Mouse (Mus musculus): ENCODE data around the gene Klk13. TPM values are rescaled to one million over a fixed set of nuclear protein-coding genes. Genes with fewer than 3 reads are reported as not detected.
"Not testable (repeated sequence)": the region's sequence is repeated elsewhere in the genome, so short reads cannot be mapped to it uniquely, and the experiment has no call there.

Klk13 gene
- polyA plus RNA-seq (2015; fragmentation: Nextera tagmentation; extraction: Ambion mirVana) = 0.16 TPM in 2 replicates

- Histone ChIP-seq H3K4me3 (ENCODE audit: low read length) (no peak within 1 kb of the TSS), H3K9ac (ENCODE audit: low read depth, low read length) (no peak within 1 kb of the TSS), H3K27me3 (replicated peaks; ENCODE audit: control insufficient read depth, insufficient read depth, low read length) (0 out of 2 replicates have a peak, but pooled peaks cover 2% of the 10 kb centered on the region), H3K9me3 (ENCODE audit: control insufficient read depth, low read length) (no peaks in the 10 kb centered on the region), H3K27ac (ENCODE audit: low read depth, low read length) (no peak within 1 kb of the TSS), H3K4me1 (ENCODE audit: control insufficient read depth, insufficient read depth, low read depth, low read length) (no peaks in the 10 kb centered on the region), H3K36me3 (ENCODE audit: control insufficient read depth, insufficient read depth, low read length) (no peaks in the 10 kb centered on the region), H3K4me2 (ENCODE audit: low read length) (no peak within 1 kb of the TSS)
- no peak for ATAC-seq
- WGBS = 69% methylated on average over 4 of the region's 4 CpGs
Observed at GRCm38 (mm10) chr7:43712267-43712666, at the start of gene Klk13. Gene Klk13 (plus strand): TSS chr7:43712567.

- 94% methylated on average over 1 of the region's 1 CpGs for WGBS
- Histone ChIP-seq H3K4me3 (ENCODE audit: low read length) (no peak overlapping the region), H3K4me2 (ENCODE audit: low read length) (no peak overlapping the region), H3K9me3 (ENCODE audit: control insufficient read depth, low read length) (no peaks in the 10 kb centered on the region), H3K4me1 (ENCODE audit: control insufficient read depth, insufficient read depth, low read depth, low read length) (no peaks in the 10 kb centered on the region), H3K27ac (ENCODE audit: low read depth, low read length) (no peak overlapping the region), H3K36me3 (ENCODE audit: control insufficient read depth, insufficient read depth, low read length) (no peaks in the 10 kb centered on the region), H3K9ac (ENCODE audit: low read depth, low read length) (no peak overlapping the region), H3K27me3 (replicated peaks; ENCODE audit: control insufficient read depth, insufficient read depth, low read length) (no peaks in the 10 kb centered on the region)
- no peak for ATAC-seq
Observed at GRCm38 (mm10) chr7:43662804-43663203, 49.6 kb upstream of the Klk13 start.

- WGBS = 85% methylated on average over 4 of the region's 4 CpGs
- H3K9ac ChIP-seq (ENCODE audit: low read depth, low read length); H3K36me3 ChIP-seq (ENCODE audit: control insufficient read depth, insufficient read depth, low read length); H3K27me3 ChIP-seq (replicated peaks; ENCODE audit: control insufficient read depth, insufficient read depth, low read length); H3K27ac ChIP-seq (ENCODE audit: low read depth, low read length); H3K4me3 ChIP-seq (ENCODE audit: low read length); ATAC-seq; H3K4me1 ChIP-seq (ENCODE audit: control insufficient read depth, insufficient read depth, low read depth, low read length); H3K9me3 ChIP-seq (ENCODE audit: control insufficient read depth, low read length); H3K4me2 ChIP-seq (ENCODE audit: low read length): not testable (repeated sequence)
Observed at GRCm38 (mm10) chr7:43667221-43667620, 45.1 kb upstream of the Klk13 start.

- 20% methylated on average over 3 of the region's 3 CpGs for WGBS
- no peaks in the 10 kb centered on the region for H3K9me3 ChIP-seq (ENCODE audit: control insufficient read depth, low read length)
- H3K4me1 ChIP-seq (ENCODE audit: control insufficient read depth, insufficient read depth, low read depth, low read length) = peaks cover 7% of the 10 kb centered on the region
- no peak overlapping the region for H3K4me3 ChIP-seq (ENCODE audit: low read length)
- ATAC-seq = no peak
- no peak overlapping the region for H3K27ac ChIP-seq (ENCODE audit: low read depth, low read length)
- H3K27me3 ChIP-seq (replicated peaks; ENCODE audit: control insufficient read depth, insufficient read depth, low read length) = no peaks in the 10 kb centered on the region
- H3K9ac ChIP-seq (ENCODE audit: low read depth, low read length) = no peak overlapping the region
- H3K36me3 ChIP-seq (ENCODE audit: control insufficient read depth, insufficient read depth, low read length) = no peaks in the 10 kb centered on the region
- H3K4me2 ChIP-seq (ENCODE audit: low read length) = no peak overlapping the region
Observed at GRCm38 (mm10) chr7:43668582-43668981, 43.8 kb upstream of the Klk13 start.

- Histone ChIP-seq H3K9ac (ENCODE audit: low read depth, low read length) (peak overlapping the region; percentile 45; the same call in 1 of the 2 replicates), H3K4me2 (ENCODE audit: low read length) (peak overlapping the region; percentile 85), H3K9me3 (ENCODE audit: control insufficient read depth, low read length) (peaks cover 2% of the 10 kb centered on the region), H3K4me3 (ENCODE audit: low read length) (peak overlapping the region; percentile 47), H3K27ac (ENCODE audit: low read depth, low read length) (0 out of 2 replicates have a peak overlapping the region, but pooled peaks have one; percentile 4), H3K4me1 (ENCODE audit: control insufficient read depth, insufficient read depth, low read depth, low read length) (peaks cover 7% of the 10 kb centered on the region), H3K27me3 (replicated peaks; ENCODE audit: control insufficient read depth, insufficient read depth, low read length) (no peaks in the 10 kb centered on the region), H3K36me3 (ENCODE audit: control insufficient read depth, insufficient read depth, low read length) (peaks cover 12% of the 10 kb centered on the region)
- peak; percentile 67 for ATAC-seq
- WGBS = 66% methylated on average over 11 of the region's 11 CpGs
Observed at GRCm38 (mm10) chr7:43671064-43671808, 41.1 kb upstream of the Klk13 start.

GRCm38 (mm10) chr7:43671809-43672580 lies 40.4 kb upstream of the Klk13 start, which contains the start of gene Ctu1:
Gene Ctu1 (plus strand): TSS chr7:43672016.
- peaks cover 7% of the 10 kb centered on the region for H3K4me1 ChIP-seq (ENCODE audit: control insufficient read depth, insufficient read depth, low read depth, low read length)
- 0 out of 2 replicates have a peak within 1 kb of the TSS, but pooled peaks have one; percentile 37 for H3K27ac ChIP-seq (ENCODE audit: low read depth, low read length)
- ATAC-seq = peak; percentile 98
- H3K36me3 ChIP-seq (ENCODE audit: control insufficient read depth, insufficient read depth, low read length) = peaks cover 20% of the 10 kb centered on the region
- peak within 1 kb of the TSS; percentile 56 for H3K9ac ChIP-seq (ENCODE audit: low read depth, low read length)
- peak within 1 kb of the TSS; percentile 47 for H3K4me3 ChIP-seq (ENCODE audit: low read length)
- peaks cover 6% of the 10 kb centered on the region for H3K9me3 ChIP-seq (ENCODE audit: control insufficient read depth, low read length)
- WGBS = under 1% methylated on average over 26 of the region's 26 CpGs
- no peaks in the 10 kb centered on the region for H3K27me3 ChIP-seq (replicated peaks; ENCODE audit: control insufficient read depth, insufficient read depth, low read length)
- H3K4me2 ChIP-seq (ENCODE audit: low read length) = peak within 1 kb of the TSS; percentile 85

- H3K9me3 ChIP-seq (ENCODE audit: control insufficient read depth, low read length) = peaks cover 6% of the 10 kb centered on the region
- peaks cover 27% of the 10 kb centered on the region for H3K36me3 ChIP-seq (ENCODE audit: control insufficient read depth, insufficient read depth, low read length)
- peaks cover 7% of the 10 kb centered on the region for H3K4me1 ChIP-seq (ENCODE audit: control insufficient read depth, insufficient read depth, low read depth, low read length)
- no peaks in the 10 kb centered on the region for H3K27me3 ChIP-seq (replicated peaks; ENCODE audit: control insufficient read depth, insufficient read depth, low read length)
- peak overlapping the region; percentile 47 for H3K4me3 ChIP-seq (ENCODE audit: low read length)
- peak; percentile 22 for ATAC-seq
- 15% methylated on average over 10 of the region's 10 CpGs for WGBS
- H3K27ac ChIP-seq (ENCODE audit: low read depth, low read length) = 0 out of 2 replicates have a peak overlapping the region, but pooled peaks have one; percentile 37
- peak overlapping the region; percentile 85 for H3K4me2 ChIP-seq (ENCODE audit: low read length)
- H3K9ac ChIP-seq (ENCODE audit: low read depth, low read length) = peak overlapping the region; percentile 56
Observed at GRCm38 (mm10) chr7:43672581-43673260, 39.6 kb upstream of the Klk13 start.

- H3K4me3 ChIP-seq (ENCODE audit: low read length) = no peak overlapping the region
- ATAC-seq = no peak
- H3K9ac ChIP-seq (ENCODE audit: low read depth, low read length) = no peak overlapping the region
- no peaks in the 10 kb centered on the region for H3K27me3 ChIP-seq (replicated peaks; ENCODE audit: control insufficient read depth, insufficient read depth, low read length)
- peaks cover 7% of the 10 kb centered on the region for H3K4me1 ChIP-seq (ENCODE audit: control insufficient read depth, insufficient read depth, low read depth, low read length)
- WGBS = 93% methylated on average over 28 of the region's 32 CpGs
- H3K9me3 ChIP-seq (ENCODE audit: control insufficient read depth, low read length) = peaks cover 6% of the 10 kb centered on the region
- H3K4me2 ChIP-seq (ENCODE audit: low read length) = no peak overlapping the region
- H3K27ac ChIP-seq (ENCODE audit: low read depth, low read length) = no peak overlapping the region
- peaks cover 34% of the 10 kb centered on the region for H3K36me3 ChIP-seq (ENCODE audit: control insufficient read depth, insufficient read depth, low read length)
Observed at GRCm38 (mm10) chr7:43675091-43675490, 37.3 kb upstream of the Klk13 start.

Measured in hindbrain, embryonic 16.5 days (tissue).